Mouse (Mus musculus) liver, embryonic 12.5 days (tissue): ENCODE data around the gene Ptgds. TPM values are rescaled to one million over a fixed set of nuclear protein-coding genes. Genes with fewer than 3 reads are reported as not detected.

Source experiments
- ATAC-seq: fragments of 200-750 bp; cut with Nextera tagmentation; 2 replicates; pipeline ENCODE4 v1.8.0; 2017; ENCODE audit warnings: moderate number of reproducible peaks, mild to moderate bottlenecking, moderate library complexity
- H3K27ac ChIP-seq: fragments of 300-500 bp; sonication (generic); 2 replicates; pipeline ENCODE4 v1.5.1; 2016; ENCODE audit warnings: mild to moderate bottlenecking
- H3K27me3 ChIP-seq: fragments of 300-500 bp; sonication (generic); replicated peaks from 2 replicates; pipeline ENCODE4 v1.6.1; 2016; ENCODE audit warnings: mild to moderate bottlenecking, moderate library complexity
- H3K36me3 ChIP-seq: fragments of 300-500 bp; sonication (generic); 2 replicates; pipeline ENCODE4 v1.6.1; 2016; ENCODE audit warnings: mild to moderate bottlenecking, moderate library complexity
- H3K4me1 ChIP-seq: fragments of 300-500 bp; sonication (generic); 2 replicates; pipeline ENCODE4 v1.6.1; 2016
- H3K4me2 ChIP-seq: fragments of 300-500 bp; sonication (generic); 2 replicates; pipeline ENCODE4 v1.6.1; 2016; ENCODE audit warnings: mild to moderate bottlenecking, moderate library complexity
- H3K4me3 ChIP-seq: fragments of 300-500 bp; sonication (generic); 2 replicates; pipeline ENCODE4 v1.5.1; 2016; ENCODE audit warnings: mild to moderate bottlenecking, moderate library complexity
- H3K9ac ChIP-seq: fragments of 300-500 bp; sonication (generic); 2 replicates; pipeline ENCODE4 v1.6.1; 2016; ENCODE audit warnings: mild to moderate bottlenecking, moderate library complexity
- H3K9me3 ChIP-seq: fragments of 300-500 bp; sonication (generic); replicated peaks from 2 replicates; pipeline ENCODE4 v1.6.1; 2016; ENCODE audit warnings: mild to moderate bottlenecking, moderate library complexity
- WGBS: fragments of 180-500 bp; shearing (Covaris S2); methylation state at CpG from one replicate; pipeline ENCODE4 v1.1.7; 2016; ENCODE audit not compliant: insufficient replicate concordance; 5-methylcytosine and 5-hydroxymethylcytosine counted together
- polyA plus RNA-seq: library from polyadenylated mRNA; unstranded; fragments of >200 nt; fragmentation: Nextera tagmentation; extraction: Ambion mirVana; gene quantifications from 2 replicates; pipeline ENCODE4 v1.2.1, GENCODE M21; 2016

Ptgds gene
- polyA plus RNA-seq, 1 experiment from 2014 or later: 0.20 TPM

DNA sequence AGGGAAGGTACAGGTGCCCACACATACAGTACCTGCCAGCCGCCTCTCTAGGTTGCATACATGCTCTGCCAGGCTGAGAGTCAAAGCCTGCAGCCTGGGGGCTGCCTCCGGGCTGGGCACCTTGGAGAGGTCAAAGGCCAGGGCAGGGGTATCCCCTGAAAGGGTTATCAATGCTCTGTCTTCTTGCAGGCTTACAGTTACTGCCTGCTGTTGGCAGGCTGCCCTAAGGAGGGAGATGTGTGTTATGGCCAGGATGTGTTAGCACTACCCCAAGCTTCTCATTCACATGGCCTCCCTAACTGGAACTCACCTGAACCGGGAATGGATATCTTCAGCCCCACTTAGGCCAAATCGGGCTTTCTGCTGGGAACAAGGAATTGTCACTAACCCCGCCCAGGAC lies 9.7 kb downstream of the Ptgds start:
- Histone ChIP-seq H3K9me3 (no peaks in the 10 kb centered on the region), H3K27me3 (no peaks in the 10 kb centered on the region), H3K9ac (peak overlapping the region; percentile 84), H3K27ac (peak overlapping the region; percentile 90), H3K4me1 (peaks cover 40% of the 10 kb centered on the region), H3K4me2 (peak overlapping the region; percentile 96), H3K36me3 (peaks cover 6% of the 10 kb centered on the region; the same call in 1 of the 2 replicates), H3K4me3 (peak overlapping the region; percentile 79)
- WGBS: 28% methylated on average over 5 of the region's 5 CpGs
- ATAC-seq: no peak

DNA sequence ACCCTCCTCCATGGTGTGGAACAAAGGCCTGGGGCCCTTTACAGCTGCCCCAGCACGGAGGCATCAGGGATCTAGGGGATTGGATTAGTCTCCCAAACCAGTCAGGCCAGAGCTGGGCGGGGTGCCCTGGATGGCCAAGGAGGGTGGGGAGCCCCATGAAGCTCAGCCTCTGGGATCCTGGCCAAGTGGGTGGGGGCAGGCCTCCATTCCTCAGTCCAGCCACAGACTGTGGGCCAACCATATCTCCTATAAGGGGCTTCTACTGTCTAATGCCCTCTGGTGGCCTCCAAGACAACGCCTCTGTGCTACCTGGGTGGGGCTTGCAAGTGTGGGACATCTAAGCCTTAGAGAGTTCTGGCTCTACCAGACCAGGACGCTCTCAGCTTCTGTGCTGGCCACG lies 10.9 kb downstream of the Ptgds start:
- Histone ChIP-seq H3K4me3 (no peak overlapping the region), H3K4me2 (no peak overlapping the region), H3K9ac (no peak overlapping the region), H3K27me3 (no peaks in the 10 kb centered on the region), H3K9me3 (no peaks in the 10 kb centered on the region), H3K36me3 (peaks cover 6% of the 10 kb centered on the region; the same call in 1 of the 2 replicates), H3K27ac (no peak overlapping the region), H3K4me1 (peaks cover 39% of the 10 kb centered on the region)
- no peak for ATAC-seq
- WGBS: 73% methylated on average over 5 of the region's 5 CpGs

DNA sequence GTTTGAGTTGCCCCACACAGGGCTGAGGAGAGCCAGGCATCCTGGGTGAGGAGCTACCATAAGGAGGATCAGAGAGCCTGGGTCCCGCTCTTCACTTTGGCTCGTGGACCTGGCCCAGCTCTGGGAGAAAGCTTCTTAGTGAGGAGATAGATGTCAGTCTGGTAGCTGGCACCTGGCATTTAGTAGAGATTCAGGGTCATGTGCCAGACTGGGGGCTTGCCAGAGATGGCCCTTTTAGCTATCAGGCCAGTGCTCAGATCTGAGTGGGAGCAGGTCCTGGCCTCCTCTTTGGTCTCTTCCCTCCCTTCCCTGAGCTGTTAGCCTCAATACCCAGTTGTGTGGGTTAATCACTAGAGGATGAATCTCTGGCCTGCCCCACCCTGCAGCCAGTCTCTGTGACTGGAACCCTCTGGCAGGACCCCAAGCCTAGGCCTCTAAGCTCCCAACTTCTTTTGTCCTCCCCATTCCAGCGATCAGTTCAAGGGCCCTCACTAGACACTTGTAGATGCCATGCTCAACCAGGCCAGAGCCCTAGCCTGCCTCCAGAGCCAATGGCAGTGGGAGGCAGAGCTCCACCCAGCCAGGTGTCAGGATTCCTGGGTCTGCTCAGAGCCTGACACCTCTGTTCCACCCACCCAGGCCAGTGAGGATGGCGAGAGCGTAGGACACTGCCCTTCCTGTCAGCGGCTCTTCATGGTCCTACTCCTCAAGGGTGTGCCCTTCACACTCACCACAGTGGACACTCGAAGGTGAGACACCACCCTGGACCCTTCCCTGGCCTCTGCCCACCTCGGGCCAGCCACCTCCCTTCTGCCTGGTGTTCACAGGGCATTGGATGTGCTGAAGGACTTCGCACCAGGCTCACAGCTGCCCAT lies 12.6 kb downstream of the Ptgds start:
- Histone ChIP-seq H3K27me3 (no peaks in the 10 kb centered on the region), H3K9ac (no peak overlapping the region), H3K27ac (no peak overlapping the region), H3K4me3 (no peak overlapping the region), H3K9me3 (no peaks in the 10 kb centered on the region), H3K4me2 (no peak overlapping the region), H3K36me3 (peaks cover 6% of the 10 kb centered on the region; the same call in 1 of the 2 replicates), H3K4me1 (peaks cover 39% of the 10 kb centered on the region)
- no peak for ATAC-seq
- 77% methylated on average over 9 of the region's 9 CpGs for WGBS

- Histone ChIP-seq H3K9ac (no peak within 1 kb of the TSS), H3K9me3 (no peaks in the 10 kb centered on the region), H3K27me3 (no peaks in the 10 kb centered on the region), H3K27ac (no peak within 1 kb of the TSS), H3K36me3 (peaks cover 6% of the 10 kb centered on the region; the same call in 1 of the 2 replicates), H3K4me3 (no peak within 1 kb of the TSS), H3K4me2 (no peak within 1 kb of the TSS), H3K4me1 (peaks cover 36% of the 10 kb centered on the region)
- 50% methylated on average over 14 of the region's 14 CpGs for WGBS
- ATAC-seq: no peak
These were observed 13.5 kb downstream of the Ptgds start, which contains the start of gene Clic3 for GRCm38 (mm10) chr2:25456205-25456953. Gene Clic3, plus strand, starts transcription at chr2:25456838.

DNA sequence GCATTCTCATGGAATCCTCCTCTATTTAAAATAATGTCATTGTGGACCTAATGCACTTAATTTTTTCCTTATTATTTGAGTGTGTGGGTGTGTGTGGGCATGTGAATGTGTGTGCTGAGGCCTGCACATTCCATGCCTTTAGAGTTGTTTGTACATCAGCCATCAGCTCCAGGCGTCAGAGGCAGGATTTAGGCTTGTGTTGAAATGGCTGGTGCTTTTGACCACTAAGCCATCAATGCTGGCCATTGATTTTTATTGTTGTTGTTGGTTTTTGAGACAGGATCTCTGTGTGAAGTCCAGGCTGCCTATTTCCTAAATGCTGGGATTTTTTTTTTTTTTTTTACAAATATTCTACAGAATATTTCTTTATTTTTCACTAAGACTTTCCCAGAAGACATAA lies 16.9 kb downstream of the Ptgds start:
- Histone ChIP-seq H3K36me3 (no peaks in the 10 kb centered on the region), H3K27ac (no peak overlapping the region), H3K4me3 (no peak overlapping the region), H3K4me1 (peaks cover 13% of the 10 kb centered on the region), H3K9me3 (no peaks in the 10 kb centered on the region), H3K27me3 (no peaks in the 10 kb centered on the region), H3K4me2 (no peak overlapping the region), H3K9ac (no peak overlapping the region)
- ATAC-seq: no peak
- 44% methylated on average over 1 of the region's 1 CpGs for WGBS

- ATAC-seq: no peak
- no peak overlapping the region for H3K4me3 ChIP-seq
- no peak overlapping the region for H3K4me2 ChIP-seq
- H3K4me1 ChIP-seq: 0 out of 2 replicates have a peak, but pooled peaks cover under 1% of the 10 kb centered on the region
- 61% methylated on average over 8 of the region's 8 CpGs for WGBS
- H3K27ac ChIP-seq: no peak overlapping the region
- H3K9me3 ChIP-seq: no peaks in the 10 kb centered on the region
- no peaks in the 10 kb centered on the region for H3K36me3 ChIP-seq
- no peak overlapping the region for H3K9ac ChIP-seq
- H3K27me3 ChIP-seq: no peaks in the 10 kb centered on the region
These were observed 18.8 kb downstream of the Ptgds start for GRCm38 (mm10) chr2:25450853-25451647.

- H3K27me3 ChIP-seq: no peaks in the 10 kb centered on the region
These were observed 27.2 kb downstream of the Ptgds start for GRCm38 (mm10) chr2:25442682-25443081.

GRCm38 (mm10) chr2:25441067-25441466 lies 28.8 kb downstream of the Ptgds start:
- H3K36me3 ChIP-seq: peaks cover 38% of the 10 kb centered on the region
- H3K27me3 ChIP-seq: no peaks in the 10 kb centered on the region
- H3K9ac ChIP-seq: no peak overlapping the region
- H3K4me3 ChIP-seq: no peak overlapping the region
- no peaks in the 10 kb centered on the region for H3K9me3 ChIP-seq
- no peak for ATAC-seq
- H3K27ac ChIP-seq: no peak overlapping the region
- H3K4me1 ChIP-seq: peaks cover 5% of the 10 kb centered on the region; the same call in 1 of the 2 replicates
- WGBS: 78% methylated on average over 20 of the region's 20 CpGs
- no peak overlapping the region for H3K4me2 ChIP-seq

More at GRCm38 (mm10) chr2:25442682-25443081, 27.2 kb downstream of the Ptgds start:
- no peak for ATAC-seq
- Histone ChIP-seq H3K9ac (no peak overlapping the region), H3K27ac (no peak overlapping the region), H3K4me3 (no peak overlapping the region), H3K9me3 (no peaks in the 10 kb centered on the region), H3K4me1 (peaks cover 4% of the 10 kb centered on the region; the same call in 1 of the 2 replicates), H3K36me3 (peaks cover 32% of the 10 kb centered on the region), H3K4me2 (no peak overlapping the region)
- WGBS: 81% methylated on average over 14 of the region's 14 CpGs

DNA sequence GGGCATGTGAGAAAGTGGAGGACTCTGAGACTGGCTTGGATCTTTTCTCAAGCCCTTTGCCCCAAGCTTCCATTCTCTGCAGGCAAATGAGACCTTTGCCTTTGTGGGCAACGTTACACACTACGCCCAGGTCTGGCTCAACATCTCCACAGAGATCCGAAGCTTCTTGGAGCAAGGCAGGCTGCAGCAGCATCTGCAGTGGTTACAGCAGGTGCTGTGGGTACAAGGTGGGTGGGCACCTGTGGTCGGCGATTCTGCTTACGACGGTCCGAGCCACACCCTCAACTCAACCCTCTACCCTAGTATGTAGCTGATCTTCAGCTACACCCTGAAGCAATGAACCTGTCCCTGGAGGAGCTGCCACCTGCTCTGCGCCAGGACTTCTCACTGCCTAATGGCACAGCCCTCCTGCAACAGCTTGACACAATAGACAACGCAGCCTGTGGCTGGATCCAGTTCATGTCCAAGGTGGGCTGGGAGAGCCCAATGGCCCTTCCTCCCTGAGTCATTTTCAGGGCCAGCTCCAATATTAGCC lies 33.5 kb downstream of the Ptgds start:
- Histone ChIP-seq H3K9ac (no peak overlapping the region), H3K4me1 (peaks cover 19% of the 10 kb centered on the region), H3K36me3 (peaks cover 16% of the 10 kb centered on the region), H3K27me3 (peaks cover 11% of the 10 kb centered on the region; the same call in 1 of the 2 replicates), H3K4me3 (no peak overlapping the region), H3K4me2 (no peak overlapping the region), H3K9me3 (no peaks in the 10 kb centered on the region), H3K27ac (no peak overlapping the region)
- ATAC-seq: no peak
- 73% methylated on average over 10 of the region's 10 CpGs for WGBS

- ATAC-seq: no peak
- Histone ChIP-seq H3K36me3 (peaks cover 10% of the 10 kb centered on the region), H3K27me3 (peaks cover 26% of the 10 kb centered on the region), H3K4me3 (no peak overlapping the region), H3K27ac (no peak overlapping the region), H3K9me3 (no peaks in the 10 kb centered on the region), H3K4me2 (no peak overlapping the region), H3K4me1 (peaks cover 26% of the 10 kb centered on the region), H3K9ac (no peak overlapping the region)
- WGBS: 73% methylated on average over 8 of the region's 8 CpGs
These were observed 35.6 kb downstream of the Ptgds start for GRCm38 (mm10) chr2:25434292-25434691.

GRCm38 (mm10) chr2:25433101-25433500 lies 36.7 kb downstream of the Ptgds start:
- no peak overlapping the region for H3K9ac ChIP-seq
- H3K36me3 ChIP-seq: peaks cover 10% of the 10 kb centered on the region
- H3K9me3 ChIP-seq: no peaks in the 10 kb centered on the region
- H3K4me3 ChIP-seq: no peak overlapping the region
- H3K27me3 ChIP-seq: peaks cover 34% of the 10 kb centered on the region
- no peak for ATAC-seq
- WGBS: 76% methylated on average over 17 of the region's 17 CpGs
- no peak overlapping the region for H3K27ac ChIP-seq
- H3K4me1 ChIP-seq: peaks cover 37% of the 10 kb centered on the region
- no peak overlapping the region for H3K4me2 ChIP-seq
